Mouse (Mus musculus) testis, adult 2 months (tissue): ENCODE data around the gene Btbd7.

Source experiments
- CTCF ChIP-seq: fragments of 200-500 bp; IDR thresholded peaks from 2 replicates; pipeline ENCODE4 v1.5.1; 2012; ENCODE audit warnings: low read depth, mild to moderate bottlenecking, inconsistent platforms, low read length, moderate library complexity; ENCODE audit not compliant: control insufficient read depth, insufficient read depth, insufficient replicate concordance
- POLR2A ChIP-seq: fragments of 200-500 bp; IDR thresholded peaks from 2 replicates; pipeline ENCODE4 v1.6.1; 2012; ENCODE audit warnings: low read depth, mild to moderate bottlenecking, inconsistent platforms, low read length, moderate library complexity; ENCODE audit not compliant: control insufficient read depth

DNA sequence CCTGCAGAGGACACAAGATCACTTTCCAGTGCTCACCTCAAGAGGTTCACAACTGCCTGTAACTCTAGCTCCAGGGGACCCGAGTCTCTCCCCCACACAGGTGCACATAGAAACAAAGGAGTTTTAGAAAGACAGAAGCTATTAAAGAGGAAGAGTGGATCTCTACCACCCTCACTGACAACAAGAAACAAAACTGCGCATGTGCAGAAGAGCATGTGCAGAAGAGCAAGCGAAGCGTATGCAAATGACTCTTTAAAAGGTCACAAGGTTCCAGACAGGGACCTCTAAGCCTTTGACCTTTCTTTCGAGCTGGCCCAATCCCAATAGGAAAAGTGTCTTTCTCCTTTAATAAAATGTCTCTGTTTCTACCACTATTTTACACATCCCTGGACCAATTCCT, 10.3 kb upstream of the Btbd7 start:
- TF ChIP-seq CTCF (no peak), POLR2A (no peak)
